Mouse (Mus musculus) ES-CJ7 (cell line): ENCODE measurements at regions not wholly inside any gene's neighbourhood (a gene's known extent, or its start where the extent isn't known, plus 50 kb on each side); places are given as distances from the start of the nearest gene placed in this dataset.

Source experiments
- DNase-seq: peaks from one replicate; pipeline ENCODE4 v3.0.0; 2011; ENCODE audit warnings: low read depth, low spot score

- DNase-seq = no peak
Measured at GRCm38 (mm10) chr19:26938911-26939310, 53.2 kb downstream of the Gm815 start.

- DNase-seq = no peak
Measured at GRCm38 (mm10) chr19:26944006-26944405, 58.3 kb downstream of the Gm815 start.

- no peak for DNase-seq
Measured at GRCm38 (mm10) chr19:26946562-26946961, 60.9 kb downstream of the Gm815 start.

- no peak for DNase-seq
Measured at GRCm38 (mm10) chr19:26948479-26948878, 62.8 kb downstream of the Gm815 start.

- no peak for DNase-seq
Measured at GRCm38 (mm10) chr19:26949153-26949552, 63.5 kb downstream of the Gm815 start.

GRCm38 (mm10) chr19:26953348-26953747 lies 67.7 kb downstream of the Gm815 start:
- no peak for DNase-seq

- DNase-seq = no peak
Measured at GRCm38 (mm10) chr19:26966055-26966760, 80.5 kb downstream of the Gm815 start.

GRCm38 (mm10) chr19:26973058-26973457 lies 87.4 kb downstream of the Gm815 start:
- peak; percentile 3 for DNase-seq

- DNase-seq = no peak
Measured at GRCm38 (mm10) chr19:26973773-26974548, 88.3 kb downstream of the Gm815 start.

GRCm38 (mm10) chr19:26974576-26975204 lies 89.0 kb downstream of the Gm815 start:
- no peak for DNase-seq

- DNase-seq = no peak
Measured at GRCm38 (mm10) chr19:26976604-26977322, 91.1 kb downstream of the Gm815 start.

GRCm38 (mm10) chr19:26977887-26978639 lies 92.4 kb downstream of the Gm815 start:
- DNase-seq = no peak

GRCm38 (mm10) chr19:26978640-26979007 lies 92.9 kb downstream of the Gm815 start:
- no peak for DNase-seq

- no peak for DNase-seq
Measured at GRCm38 (mm10) chr19:26979322-26979721, 93.6 kb downstream of the Gm815 start.

- DNase-seq = no peak
Measured at GRCm38 (mm10) chr19:26986672-26987071, 101.0 kb downstream of the Gm815 start.

- DNase-seq = no peak
Measured at GRCm38 (mm10) chr19:26987197-26987596, 101.5 kb downstream of the Gm815 start.

GRCm38 (mm10) chr19:26987909-26988456 lies 102.3 kb downstream of the Gm815 start:
- DNase-seq = no peak

- DNase-seq = no peak
Measured at GRCm38 (mm10) chr19:26994586-26995352, 109.1 kb downstream of the Gm815 start.

- DNase-seq = no peak
Measured at GRCm38 (mm10) chr19:26999596-26999995, 113.9 kb downstream of the Gm815 start.

- DNase-seq = no peak
Measured at GRCm38 (mm10) chr19:27021930-27022329, 136.2 kb downstream of the Gm815 start.
